Mouse (Mus musculus) stomach, postnatal 0 days (tissue): Measurements from ENCODE around the gene Defb21.

Experiments
- CTCF ChIP-seq: IDR thresholded peaks from 2 replicates; pipeline ENCODE4 v1.5.1; 2016; ENCODE audit warnings: antibody characterized with exemption, low read depth, mild to moderate bottlenecking, moderate library complexity
- EP300 ChIP-seq: optimal IDR thresholded peaks from 2 replicates; pipeline ENCODE3; 2016; ENCODE audit warnings: antibody characterized with exemption

DNA sequence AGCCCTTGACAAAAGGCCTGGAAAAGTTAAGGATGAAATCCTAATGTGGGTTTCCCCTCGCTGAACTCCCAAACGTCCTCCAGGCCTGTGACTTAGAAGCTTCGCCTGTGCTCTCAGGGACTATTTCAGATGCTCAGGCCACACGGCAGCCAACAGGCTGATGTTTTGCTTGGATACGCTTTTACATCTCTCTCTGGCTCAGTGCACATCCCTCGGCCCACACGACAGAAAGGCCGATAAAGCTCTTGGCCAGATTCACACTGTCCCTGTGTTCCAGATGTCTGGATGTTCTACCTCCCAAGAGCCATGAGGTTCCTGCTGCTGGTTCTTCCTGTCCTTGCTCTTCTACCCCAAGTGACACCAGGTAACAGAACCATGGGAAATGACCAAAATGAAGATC is 940 bp downstream of the Defb21 start:
- TF ChIP-seq CTCF, result no peak
- no peak for TF ChIP-seq EP300
